Mouse (Mus musculus) neural tube, embryonic 12.5 days (tissue): ENCODE data around the gene Col17a1. TPM values are rescaled to one million over a fixed set of nuclear protein-coding genes. Genes with fewer than 3 reads are reported as not detected.

Source experiments
- ATAC-seq: fragments of 200-750 bp; cut with Nextera tagmentation; 2 replicates; pipeline ENCODE4 v1.8.0; 2017; ENCODE audit warnings: low read depth, mild to moderate bottlenecking, moderate TSS enrichment, moderate library complexity; ENCODE audit not compliant: low FRiP score
- H3K27ac ChIP-seq: fragments of 300-500 bp; sonication (generic); 2 replicates; pipeline ENCODE4 v1.5.1; 2016
- H3K27me3 ChIP-seq: fragments of 300-500 bp; sonication (generic); replicated peaks from 2 replicates; pipeline ENCODE4 v1.6.1; 2016; ENCODE audit warnings: mild to moderate bottlenecking
- H3K36me3 ChIP-seq: fragments of 300-500 bp; sonication (generic); 2 replicates; pipeline ENCODE4 v1.6.1; 2016; ENCODE audit warnings: mild to moderate bottlenecking
- H3K4me1 ChIP-seq: fragments of 300-500 bp; sonication (generic); 2 replicates; pipeline ENCODE4 v1.6.1; 2016
- H3K4me2 ChIP-seq: fragments of 300-500 bp; sonication (generic); replicated peaks from 2 replicates; pipeline ENCODE4 v1.6.1; 2016; ENCODE audit warnings: mild to moderate bottlenecking
- H3K4me3 ChIP-seq: fragments of 300-500 bp; sonication (generic); 2 replicates; pipeline ENCODE4 v1.5.1; 2016
- H3K9ac ChIP-seq: fragments of 300-500 bp; sonication (generic); 2 replicates; pipeline ENCODE4 v1.6.1; 2016; ENCODE audit warnings: mild to moderate bottlenecking
- H3K9me3 ChIP-seq: fragments of 300-500 bp; sonication (generic); 2 replicates; pipeline ENCODE4 v1.6.1; 2016; ENCODE audit warnings: mild to moderate bottlenecking
- WGBS: fragments of 180-500 bp; shearing (Covaris S2); methylation state at CpG from one replicate; pipeline ENCODE4 v1.1.7; 2016; 5-methylcytosine and 5-hydroxymethylcytosine counted together
- polyA plus RNA-seq: library from polyadenylated mRNA; unstranded; fragments of >200 nt; fragmentation: Nextera tagmentation; extraction: Ambion mirVana; gene quantifications from 2 replicates; pipeline ENCODE4 v1.2.1, GENCODE M21; 2016

Col17a1 gene
- polyA plus RNA-seq, 1 experiment from 2014 or later: 0.43 TPM

DNA sequence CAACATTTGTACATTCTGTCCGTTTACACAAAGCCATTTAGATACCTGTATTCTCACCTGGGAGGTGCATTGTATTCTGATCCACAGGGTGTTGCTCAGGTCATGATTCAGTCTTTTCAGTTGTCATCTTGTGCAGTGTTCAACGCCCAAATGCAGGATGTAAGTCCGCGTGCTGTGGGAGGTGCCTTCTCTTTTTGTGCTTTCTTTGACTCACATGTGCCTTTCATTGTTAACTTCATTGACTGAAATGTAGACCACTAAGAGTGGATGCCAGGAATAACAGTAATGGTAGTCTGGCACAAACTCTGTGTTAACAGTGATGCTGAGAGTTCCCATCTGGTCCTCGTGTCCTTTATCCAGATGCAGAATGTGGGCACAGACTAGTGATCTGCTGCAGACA, 61.5 kb downstream of the Col17a1 start:
- no peaks in the 10 kb centered on the region for H3K9me3 ChIP-seq

DNA sequence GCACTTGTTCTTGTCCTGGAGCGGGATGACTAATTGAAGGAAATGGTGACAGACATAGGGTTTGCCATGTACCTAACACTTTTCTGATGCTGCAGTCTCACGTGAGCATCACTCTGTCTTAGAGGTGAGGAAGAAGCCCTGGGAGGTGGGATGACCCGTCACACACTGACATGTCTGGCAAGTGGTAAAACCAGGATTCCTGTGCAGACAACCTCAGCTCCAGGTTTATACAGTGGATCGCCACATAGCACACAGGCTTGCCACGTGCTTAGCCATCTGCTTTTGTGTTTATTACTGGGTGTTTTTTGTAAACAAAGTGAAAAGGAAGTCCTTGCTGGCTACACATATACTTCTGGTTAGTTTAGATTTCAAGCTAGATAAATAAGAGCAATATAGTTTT, 62.8 kb downstream of the Col17a1 start:
- H3K27me3 ChIP-seq: no peaks in the 10 kb centered on the region
- no peak overlapping the region for H3K4me2 ChIP-seq
- no peak for ATAC-seq
- no peak overlapping the region for H3K4me3 ChIP-seq
- no peaks in the 10 kb centered on the region for H3K9me3 ChIP-seq
- WGBS: 82% methylated on average over 5 of the region's 5 CpGs
- H3K27ac ChIP-seq: no peak overlapping the region
- H3K36me3 ChIP-seq: peaks cover 5% of the 10 kb centered on the region
- H3K9ac ChIP-seq: no peak overlapping the region
- no peaks in the 10 kb centered on the region; the same call in 1 of the 2 replicates for H3K4me1 ChIP-seq

More for the DNA sequence above, 61.5 kb downstream of the Col17a1 start:
- no peaks in the 10 kb centered on the region; the same call in 1 of the 2 replicates for H3K4me1 ChIP-seq
- no peak overlapping the region for H3K4me2 ChIP-seq
- ATAC-seq: no peak
- H3K4me3 ChIP-seq: no peak overlapping the region
- no peak overlapping the region for H3K9ac ChIP-seq
- H3K27me3 ChIP-seq: no peaks in the 10 kb centered on the region
- H3K27ac ChIP-seq: no peak overlapping the region
- WGBS: 81% methylated on average over 5 of the region's 5 CpGs
- H3K36me3 ChIP-seq: peaks cover 3% of the 10 kb centered on the region

DNA sequence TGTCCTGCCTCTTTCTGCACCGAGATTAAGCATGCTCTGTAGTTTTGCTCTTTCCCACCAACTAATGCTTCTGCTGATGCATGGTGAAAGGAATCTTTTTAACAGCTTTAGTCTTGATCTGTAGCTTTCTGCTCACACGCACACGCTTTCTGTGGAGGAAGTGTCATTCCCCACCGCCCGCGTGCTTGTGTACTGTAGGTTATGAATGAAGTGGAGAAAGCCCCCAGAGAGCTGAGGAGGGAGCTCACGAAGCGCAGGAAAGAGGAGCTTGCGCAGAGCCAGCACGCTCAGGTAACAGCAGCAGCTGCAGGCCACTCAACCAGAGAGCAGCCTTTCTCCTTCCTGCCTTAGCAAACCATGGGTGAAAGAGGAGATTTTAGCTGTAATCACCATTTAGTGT, 64.4 kb downstream of the Col17a1 start:
- Histone ChIP-seq H3K4me1 (no peaks in the 10 kb centered on the region; the same call in 1 of the 2 replicates), H3K27ac (no peak overlapping the region), H3K27me3 (no peaks in the 10 kb centered on the region), H3K9me3 (no peaks in the 10 kb centered on the region), H3K4me3 (no peak overlapping the region), H3K4me2 (no peak overlapping the region), H3K9ac (no peak overlapping the region), H3K36me3 (peaks cover 15% of the 10 kb centered on the region)
- WGBS: 89% methylated on average over 10 of the region's 10 CpGs
- no peak for ATAC-seq

DNA sequence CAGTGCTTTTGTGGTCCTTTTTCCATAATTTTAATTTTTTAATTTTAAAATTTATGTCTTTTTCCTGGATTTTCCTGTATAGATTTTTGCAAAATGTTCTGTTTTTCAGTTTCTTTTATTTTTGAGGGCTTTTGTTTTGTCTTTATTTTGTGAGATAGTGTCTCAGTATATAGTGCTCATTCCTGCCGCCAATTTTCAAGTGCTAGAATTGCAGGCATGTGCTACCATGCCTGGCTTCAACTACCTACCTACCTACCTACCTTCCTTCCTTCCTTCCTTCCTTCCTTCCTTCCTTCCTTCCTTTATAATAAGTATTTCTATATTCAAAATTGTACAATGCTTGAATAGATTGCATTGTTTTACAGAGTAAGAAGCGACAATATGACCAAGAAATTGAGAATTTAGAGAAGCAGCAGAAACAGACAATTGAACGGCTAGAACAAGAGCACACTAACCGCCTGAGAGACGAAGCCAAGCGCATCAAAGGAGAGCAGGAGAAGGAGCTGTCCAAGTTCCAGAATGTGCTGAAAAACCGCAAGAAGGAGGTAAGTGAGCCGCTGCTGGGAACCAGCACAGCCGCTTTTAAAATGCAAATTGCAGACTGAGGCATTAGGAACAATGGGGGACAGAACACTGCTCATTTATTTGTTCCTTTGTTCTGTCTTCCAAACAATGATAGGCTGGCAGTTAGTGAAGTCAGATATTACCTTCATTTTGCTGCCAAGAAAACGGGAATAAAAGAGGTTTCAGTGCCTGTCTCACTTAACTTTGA, 66.8 kb downstream of the Col17a1 start:
- peaks cover 28% of the 10 kb centered on the region for H3K36me3 ChIP-seq

DNA sequence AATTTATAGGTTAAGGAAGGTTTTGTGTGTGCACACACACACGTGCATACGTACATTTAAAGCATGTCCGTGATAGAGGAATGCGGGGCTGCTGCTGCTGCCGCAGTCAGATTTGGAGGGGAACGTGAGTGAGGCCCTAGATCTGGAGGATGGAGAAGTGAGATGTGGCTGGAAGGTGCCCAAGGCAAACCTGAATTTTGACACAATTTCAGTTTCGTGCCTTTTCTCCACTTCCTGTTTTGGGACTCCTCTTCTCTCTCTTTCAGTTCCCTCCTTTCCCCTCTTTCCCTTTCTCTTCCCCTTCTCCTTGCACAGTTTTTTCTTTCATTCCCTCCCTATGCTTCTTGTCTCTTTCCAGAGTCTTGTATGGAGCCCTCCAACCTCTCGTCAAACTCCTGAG, 70.4 kb downstream of the Col17a1 start:
- Histone ChIP-seq H3K27me3 (no peaks in the 10 kb centered on the region), H3K4me1 (no peaks in the 10 kb centered on the region; the same call in 1 of the 2 replicates), H3K4me3 (no peak overlapping the region), H3K9ac (no peak overlapping the region), H3K9me3 (no peaks in the 10 kb centered on the region), H3K4me2 (no peak overlapping the region), H3K27ac (no peak overlapping the region), H3K36me3 (peaks cover 50% of the 10 kb centered on the region)
- ATAC-seq: no peak
- WGBS: 86% methylated on average over 8 of the region's 8 CpGs

More for the DNA sequence above, 66.8 kb downstream of the Col17a1 start:
- H3K9ac ChIP-seq: no peak overlapping the region
- no peak overlapping the region for H3K4me3 ChIP-seq
- H3K9me3 ChIP-seq: no peaks in the 10 kb centered on the region
- H3K27me3 ChIP-seq: no peaks in the 10 kb centered on the region
- H3K27ac ChIP-seq: no peak overlapping the region
- no peak overlapping the region; the same call in 1 of the 2 replicates for H3K4me2 ChIP-seq
- ATAC-seq: no peak
- no peaks in the 10 kb centered on the region; the same call in 1 of the 2 replicates for H3K4me1 ChIP-seq
- 26% methylated on average over 10 of the region's 10 CpGs for WGBS

DNA sequence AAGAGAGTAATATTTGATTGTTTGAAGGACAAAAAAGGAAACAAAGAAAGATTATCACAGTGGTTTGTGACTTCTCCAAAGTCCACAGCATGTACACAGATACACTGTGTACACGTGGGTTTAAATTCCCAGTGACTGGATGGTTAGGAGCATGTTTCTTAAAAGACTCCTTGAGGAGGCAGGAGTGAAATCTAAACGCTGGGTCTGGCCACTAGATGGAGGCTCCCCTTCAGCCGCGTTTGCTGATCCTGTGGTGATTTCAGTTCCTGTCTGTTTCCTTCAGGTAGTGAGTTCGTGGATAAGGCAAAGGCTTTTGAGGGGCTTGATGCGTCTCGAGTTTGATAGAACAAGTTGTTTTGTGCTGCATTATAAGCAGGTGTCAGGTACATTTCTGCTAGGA, 78.5 kb downstream of the Col17a1 start:
- ATAC-seq: no peak
- 58% methylated on average over 7 of the region's 7 CpGs for WGBS
- Histone ChIP-seq H3K4me2 (no peak overlapping the region), H3K4me3 (no peak overlapping the region), H3K9ac (no peak overlapping the region), H3K36me3 (peaks cover 29% of the 10 kb centered on the region), H3K27me3 (no peaks in the 10 kb centered on the region), H3K27ac (no peak overlapping the region), H3K9me3 (no peaks in the 10 kb centered on the region), H3K4me1 (no peaks in the 10 kb centered on the region)

DNA sequence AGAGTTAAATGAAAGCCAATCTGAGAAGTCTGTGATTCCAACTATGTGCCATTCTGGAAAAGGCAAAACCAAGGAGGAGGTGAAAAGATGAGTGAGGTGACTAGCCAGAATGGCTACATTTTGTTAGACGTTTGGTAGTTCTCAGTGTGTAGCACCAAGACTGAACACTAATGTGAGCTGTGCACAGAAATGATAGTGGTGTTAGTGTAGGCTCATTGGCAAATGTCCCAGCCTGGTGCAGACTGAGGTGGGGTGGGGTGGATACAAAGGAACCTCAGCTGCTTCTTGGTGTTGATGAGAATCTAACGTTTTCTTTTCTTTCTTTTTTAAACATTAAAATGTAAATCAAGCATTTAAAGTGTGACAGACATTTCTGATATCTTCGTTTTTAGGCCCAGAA, 83.4 kb downstream of the Col17a1 start:
- H3K9me3 ChIP-seq: no peaks in the 10 kb centered on the region
- 63% methylated on average over 3 of the region's 3 CpGs for WGBS

More for the DNA sequence above, 83.4 kb downstream of the Col17a1 start:
- Histone ChIP-seq H3K9ac (no peak overlapping the region), H3K4me2 (no peak overlapping the region), H3K27ac (no peak overlapping the region), H3K27me3 (no peaks in the 10 kb centered on the region), H3K4me1 (no peaks in the 10 kb centered on the region), H3K36me3 (0 out of 2 replicates have a peak, but pooled peaks cover 3% of the 10 kb centered on the region), H3K4me3 (no peak overlapping the region)
- ATAC-seq: no peak

Other genes with a start within 250 kb of the Col17a1 start
- gene Sh3pxd2a, start 227.7 kb downstream of the Col17a1 start, polyA plus RNA-seq: 4.4 and 4.6 TPM in 2 replicates
- gene Stn1, start 154.6 kb downstream of the Col17a1 start, polyA plus RNA-seq: 38.4 and 39.8 TPM in 2 replicates
- 10.4 and 10.9 TPM in 2 replicates for gene Slk, start 112.4 kb downstream of the Col17a1 start, polyA plus RNA-seq
- 235 and 257 TPM in 2 replicates for gene Sfr1, start 39.6 kb upstream of the Col17a1 start, polyA plus RNA-seq
- 108 and 114 TPM in 2 replicates for gene Gsto1, start 162.9 kb upstream of the Col17a1 start, polyA plus RNA-seq
- 0.73 and 0.98 TPM in 2 replicates for gene Gsto2, start 173.4 kb upstream of the Col17a1 start, polyA plus RNA-seq
- gene Cfap43, start 227.2 kb upstream of the Col17a1 start, polyA plus RNA-seq: 0.04 and 0.18 TPM in 2 replicates
- gene Itprip, start 227.2 kb upstream of the Col17a1 start, polyA plus RNA-seq: 15.4 and 16.4 TPM in 2 replicates
- gene Cfap58, start 245.6 kb upstream of the Col17a1 start, polyA plus RNA-seq: 0.20 and 0.33 TPM in 2 replicates